Mouse (Mus musculus): Measurements from ENCODE around the gene Gm13694. TPM values are rescaled to one million over a fixed set of nuclear protein-coding genes. Genes with fewer than 3 reads are reported as not detected.
"Not testable (repeated sequence)": the region's sequence is repeated elsewhere in the genome, so short reads cannot be mapped to it uniquely, and the experiment has no call there.

The Gm13694 gene
- polyA plus RNA-seq, 1 experiment from 2014 or later = not detected

DNA sequence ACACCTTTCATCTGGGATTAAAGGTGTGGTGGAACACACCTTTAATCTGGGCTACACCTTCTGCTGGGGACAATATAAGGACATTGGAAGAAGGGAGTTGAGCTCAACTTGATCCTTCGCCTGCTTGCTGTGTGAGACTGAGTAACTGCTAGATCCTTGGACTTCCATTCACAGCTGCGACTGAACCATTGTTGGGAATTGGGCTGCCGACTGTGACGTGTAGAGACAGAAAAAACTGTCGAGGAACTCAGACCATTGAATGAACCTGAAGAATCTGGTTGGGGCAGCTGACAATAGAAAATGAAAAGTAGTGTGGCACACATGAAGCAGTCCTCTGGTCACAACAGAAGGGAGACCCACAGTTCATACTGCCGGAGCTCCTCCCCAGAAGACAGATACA is 5.7 kb downstream of the Gm13694 start, which contains the start of gene Gm13697:
Gene Gm13697, plus strand, starts transcription at position 301 of the 400 bp plus-strand sequence.
- H3K4me2 ChIP-seq (replicated peaks; ENCODE audit: low read depth, low read length); H3K9ac ChIP-seq (ENCODE audit: low read depth, low read length); H3K4me3 ChIP-seq (ENCODE audit: low read length); H3K9me3 ChIP-seq (ENCODE audit: control insufficient read depth, low read length); H3K27me3 ChIP-seq (ENCODE audit: control insufficient read depth, insufficient read depth, low read length); H3K4me1 ChIP-seq (ENCODE audit: control insufficient read depth, insufficient read depth, low read length); H3K36me3 ChIP-seq (ENCODE audit: control insufficient read depth, insufficient read depth, low read length); H3K27ac ChIP-seq (ENCODE audit: low read depth, low read length); ATAC-seq (ENCODE audit: low FRiP score, low TSS enrichment): not testable (repeated sequence)
- no CpG with 5 or more reads among the region's 6 CpGs for WGBS

DNA sequence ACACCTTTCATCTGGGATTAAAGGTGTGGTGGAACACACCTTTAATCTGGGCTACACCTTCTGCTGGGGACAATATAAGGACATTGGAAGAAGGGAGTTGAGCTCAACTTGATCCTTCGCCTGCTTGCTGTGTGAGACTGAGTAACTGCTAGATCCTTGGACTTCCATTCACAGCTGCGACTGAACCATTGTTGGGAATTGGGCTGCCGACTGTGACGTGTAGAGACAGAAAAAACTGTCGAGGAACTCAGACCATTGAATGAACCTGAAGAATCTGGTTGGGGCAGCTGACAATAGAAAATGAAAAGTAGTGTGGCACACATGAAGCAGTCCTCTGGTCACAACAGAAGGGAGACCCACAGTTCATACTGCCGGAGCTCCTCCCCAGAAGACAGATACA is 11.5 kb downstream of the Gm13694 start, which contains the start of gene Gm13691:
Gene Gm13691, plus strand, starts transcription at position 301 of the 400 bp plus-strand sequence.
- no CpG with 5 or more reads among the region's 6 CpGs for WGBS
- H3K27ac ChIP-seq (ENCODE audit: low read depth, low read length); H3K27me3 ChIP-seq (ENCODE audit: control insufficient read depth, insufficient read depth, low read length); ATAC-seq (ENCODE audit: low FRiP score, low TSS enrichment); H3K4me2 ChIP-seq (replicated peaks; ENCODE audit: low read depth, low read length); H3K9ac ChIP-seq (ENCODE audit: low read depth, low read length); H3K4me1 ChIP-seq (ENCODE audit: control insufficient read depth, insufficient read depth, low read length); H3K36me3 ChIP-seq (ENCODE audit: control insufficient read depth, insufficient read depth, low read length); H3K4me3 ChIP-seq (ENCODE audit: low read length); H3K9me3 ChIP-seq (ENCODE audit: control insufficient read depth, low read length): not testable (repeated sequence)

GRCm38 (mm10) chr2:83993639-83994255 is 15.0 kb downstream of the Gm13694 start:
- not testable (repeated sequence) for H3K27me3 ChIP-seq (ENCODE audit: control insufficient read depth, insufficient read depth, low read length); H3K9me3 ChIP-seq (ENCODE audit: control insufficient read depth, low read length); H3K27ac ChIP-seq (ENCODE audit: low read depth, low read length); H3K4me2 ChIP-seq (replicated peaks; ENCODE audit: low read depth, low read length); H3K9ac ChIP-seq (ENCODE audit: low read depth, low read length); H3K4me3 ChIP-seq (ENCODE audit: low read length); H3K36me3 ChIP-seq (ENCODE audit: control insufficient read depth, insufficient read depth, low read length); H3K4me1 ChIP-seq (ENCODE audit: control insufficient read depth, insufficient read depth, low read length)
- 0 out of 2 replicates have a peak, but pooled peaks have one; percentile 55 for ATAC-seq (ENCODE audit: low FRiP score, low TSS enrichment)
- 29% methylated on average over 7 of the region's 9 CpGs for WGBS

- not testable (repeated sequence) for H3K27ac ChIP-seq (ENCODE audit: low read depth, low read length); H3K27me3 ChIP-seq (ENCODE audit: control insufficient read depth, insufficient read depth, low read length); ATAC-seq (ENCODE audit: low FRiP score, low TSS enrichment); H3K36me3 ChIP-seq (ENCODE audit: control insufficient read depth, insufficient read depth, low read length); H3K4me3 ChIP-seq (ENCODE audit: low read length); H3K4me2 ChIP-seq (replicated peaks; ENCODE audit: low read depth, low read length); H3K9ac ChIP-seq (ENCODE audit: low read depth, low read length); H3K4me1 ChIP-seq (ENCODE audit: control insufficient read depth, insufficient read depth, low read length); H3K9me3 ChIP-seq (ENCODE audit: control insufficient read depth, low read length)
- WGBS = no CpG with 5 or more reads among the region's 3 CpGs
Observed at GRCm38 (mm10) chr2:83994526-83994925, 15.8 kb downstream of the Gm13694 start.

GRCm38 (mm10) chr2:84008913-84009312 is 30.2 kb downstream of the Gm13694 start:
- Histone ChIP-seq H3K27me3 (ENCODE audit: control insufficient read depth, insufficient read depth, low read length) (no peaks in the 10 kb centered on the region), H3K36me3 (ENCODE audit: control insufficient read depth, insufficient read depth, low read length) (no peaks in the 10 kb centered on the region), H3K9ac (ENCODE audit: low read depth, low read length) (no peak overlapping the region), H3K4me3 (ENCODE audit: low read length) (no peak overlapping the region), H3K9me3 (ENCODE audit: control insufficient read depth, low read length) (no peaks in the 10 kb centered on the region), H3K4me2 (replicated peaks; ENCODE audit: low read depth, low read length) (no peak overlapping the region), H3K4me1 (ENCODE audit: control insufficient read depth, insufficient read depth, low read length) (no peaks in the 10 kb centered on the region), H3K27ac (ENCODE audit: low read depth, low read length) (no peak overlapping the region)
- 66% methylated on average over 1 of the region's 1 CpGs for WGBS
- ATAC-seq (ENCODE audit: low FRiP score, low TSS enrichment) = no peak

DNA sequence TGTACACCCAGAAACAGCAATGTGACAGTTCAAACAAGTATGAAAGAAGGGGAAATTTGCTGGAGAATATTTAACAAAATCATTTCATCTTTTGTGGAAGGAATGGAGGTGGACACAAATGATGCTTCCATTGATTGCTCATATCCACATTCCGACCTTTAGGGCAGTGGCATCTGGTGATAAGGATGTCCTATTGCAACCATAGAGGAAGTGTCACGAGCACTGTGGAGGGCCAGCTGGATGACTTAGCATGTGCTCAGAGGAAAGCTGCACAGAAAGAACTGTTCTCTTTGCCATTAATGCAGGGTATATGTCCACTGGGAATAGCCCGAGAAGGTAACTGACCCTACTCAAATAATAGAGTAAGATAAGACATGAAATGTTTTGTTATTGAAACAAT is 31.1 kb downstream of the Gm13694 start:
- Histone ChIP-seq H3K4me3 (ENCODE audit: low read length) (no peak overlapping the region), H3K9me3 (ENCODE audit: control insufficient read depth, low read length) (no peaks in the 10 kb centered on the region), H3K9ac (ENCODE audit: low read depth, low read length) (no peak overlapping the region), H3K27ac (ENCODE audit: low read depth, low read length) (no peak overlapping the region), H3K27me3 (ENCODE audit: control insufficient read depth, insufficient read depth, low read length) (no peaks in the 10 kb centered on the region), H3K4me1 (ENCODE audit: control insufficient read depth, insufficient read depth, low read length) (no peaks in the 10 kb centered on the region), H3K36me3 (ENCODE audit: control insufficient read depth, insufficient read depth, low read length) (no peaks in the 10 kb centered on the region), H3K4me2 (replicated peaks; ENCODE audit: low read depth, low read length) (no peak overlapping the region)
- ATAC-seq (ENCODE audit: low FRiP score, low TSS enrichment) = no peak
- WGBS = 75% methylated on average over 3 of the region's 3 CpGs

DNA sequence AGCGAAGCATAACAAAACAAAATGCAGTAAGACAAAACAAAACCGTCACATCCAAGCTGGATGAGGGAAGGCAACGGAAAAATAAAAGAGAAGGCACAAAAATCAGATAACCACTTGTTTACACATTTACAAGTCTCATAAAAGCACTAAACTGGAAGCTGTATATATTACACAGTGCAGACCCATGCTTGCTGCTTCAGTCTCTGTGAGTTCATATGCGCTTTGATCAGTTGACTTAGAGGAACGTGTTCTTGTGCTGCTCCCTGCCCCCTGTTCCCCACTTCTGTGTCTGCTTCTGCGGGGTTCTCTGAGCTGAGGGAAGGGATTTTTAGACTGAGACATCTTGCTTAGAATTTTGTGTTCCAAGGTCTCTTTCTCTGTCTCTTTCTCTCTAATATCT is 35.8 kb downstream of the Gm13694 start:
- no peak for ATAC-seq (ENCODE audit: low FRiP score, low TSS enrichment)
- no peak overlapping the region for H3K4me2 ChIP-seq (replicated peaks; ENCODE audit: low read depth, low read length)
- WGBS = 73% methylated on average over 6 of the region's 6 CpGs
- no peaks in the 10 kb centered on the region for H3K36me3 ChIP-seq (ENCODE audit: control insufficient read depth, insufficient read depth, low read length)
- H3K27ac ChIP-seq (ENCODE audit: low read depth, low read length) = no peak overlapping the region
- no peaks in the 10 kb centered on the region for H3K9me3 ChIP-seq (ENCODE audit: control insufficient read depth, low read length)
- H3K9ac ChIP-seq (ENCODE audit: low read depth, low read length) = no peak overlapping the region
- no peak overlapping the region for H3K4me3 ChIP-seq (ENCODE audit: low read length)
- no peaks in the 10 kb centered on the region for H3K4me1 ChIP-seq (ENCODE audit: control insufficient read depth, insufficient read depth, low read length)
- no peaks in the 10 kb centered on the region for H3K27me3 ChIP-seq (ENCODE audit: control insufficient read depth, insufficient read depth, low read length)

GRCm38 (mm10) chr2:84016291-84016690 is 37.6 kb downstream of the Gm13694 start:
- H3K36me3 ChIP-seq (ENCODE audit: control insufficient read depth, insufficient read depth, low read length); H3K9me3 ChIP-seq (ENCODE audit: control insufficient read depth, low read length); H3K4me3 ChIP-seq (ENCODE audit: low read length); H3K4me1 ChIP-seq (ENCODE audit: control insufficient read depth, insufficient read depth, low read length); ATAC-seq (ENCODE audit: low FRiP score, low TSS enrichment); H3K27me3 ChIP-seq (ENCODE audit: control insufficient read depth, insufficient read depth, low read length); H3K9ac ChIP-seq (ENCODE audit: low read depth, low read length); H3K4me2 ChIP-seq (replicated peaks; ENCODE audit: low read depth, low read length); H3K27ac ChIP-seq (ENCODE audit: low read depth, low read length): not testable (repeated sequence)
- WGBS = 84% methylated on average over 4 of the region's 5 CpGs

DNA sequence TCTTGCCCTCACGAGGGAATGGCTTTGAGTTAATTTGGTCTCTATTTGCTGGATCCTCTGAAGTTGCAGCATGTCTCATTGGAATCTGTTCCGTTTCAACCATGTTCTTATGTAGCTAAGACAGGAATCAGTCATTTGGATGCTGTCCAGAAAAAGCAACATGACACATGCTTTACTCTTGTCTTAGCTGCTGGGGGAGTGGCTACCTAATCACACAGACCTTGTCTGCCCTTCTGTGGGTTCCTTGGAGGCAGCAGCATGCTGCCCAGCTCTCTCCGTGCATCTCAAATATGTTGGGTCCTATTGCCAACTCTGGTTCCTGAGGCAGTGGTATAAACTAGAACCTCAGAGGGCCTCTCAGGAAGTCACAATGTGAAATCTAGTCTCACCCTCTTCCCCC is 39.6 kb downstream of the Gm13694 start:
- H3K4me2 ChIP-seq (replicated peaks; ENCODE audit: low read depth, low read length) = no peak overlapping the region
- no peak overlapping the region for H3K4me3 ChIP-seq (ENCODE audit: low read length)
- H3K9me3 ChIP-seq (ENCODE audit: control insufficient read depth, low read length) = no peaks in the 10 kb centered on the region
- no peaks in the 10 kb centered on the region for H3K4me1 ChIP-seq (ENCODE audit: control insufficient read depth, insufficient read depth, low read length)
- no peaks in the 10 kb centered on the region for H3K27me3 ChIP-seq (ENCODE audit: control insufficient read depth, insufficient read depth, low read length)
- 53% methylated on average over 3 of the region's 3 CpGs for WGBS
- no peak for ATAC-seq (ENCODE audit: low FRiP score, low TSS enrichment)
- H3K36me3 ChIP-seq (ENCODE audit: control insufficient read depth, insufficient read depth, low read length) = no peaks in the 10 kb centered on the region
- peak overlapping the region; percentile 30; the same call in 1 of the 2 replicates for H3K27ac ChIP-seq (ENCODE audit: low read depth, low read length)
- H3K9ac ChIP-seq (ENCODE audit: low read depth, low read length) = no peak overlapping the region

Measured in kidney, embryonic 14.5 days (tissue).